Mouse (Mus musculus): Measurements from ENCODE around the gene Rnf31.

Rnf31 gene

DNA sequence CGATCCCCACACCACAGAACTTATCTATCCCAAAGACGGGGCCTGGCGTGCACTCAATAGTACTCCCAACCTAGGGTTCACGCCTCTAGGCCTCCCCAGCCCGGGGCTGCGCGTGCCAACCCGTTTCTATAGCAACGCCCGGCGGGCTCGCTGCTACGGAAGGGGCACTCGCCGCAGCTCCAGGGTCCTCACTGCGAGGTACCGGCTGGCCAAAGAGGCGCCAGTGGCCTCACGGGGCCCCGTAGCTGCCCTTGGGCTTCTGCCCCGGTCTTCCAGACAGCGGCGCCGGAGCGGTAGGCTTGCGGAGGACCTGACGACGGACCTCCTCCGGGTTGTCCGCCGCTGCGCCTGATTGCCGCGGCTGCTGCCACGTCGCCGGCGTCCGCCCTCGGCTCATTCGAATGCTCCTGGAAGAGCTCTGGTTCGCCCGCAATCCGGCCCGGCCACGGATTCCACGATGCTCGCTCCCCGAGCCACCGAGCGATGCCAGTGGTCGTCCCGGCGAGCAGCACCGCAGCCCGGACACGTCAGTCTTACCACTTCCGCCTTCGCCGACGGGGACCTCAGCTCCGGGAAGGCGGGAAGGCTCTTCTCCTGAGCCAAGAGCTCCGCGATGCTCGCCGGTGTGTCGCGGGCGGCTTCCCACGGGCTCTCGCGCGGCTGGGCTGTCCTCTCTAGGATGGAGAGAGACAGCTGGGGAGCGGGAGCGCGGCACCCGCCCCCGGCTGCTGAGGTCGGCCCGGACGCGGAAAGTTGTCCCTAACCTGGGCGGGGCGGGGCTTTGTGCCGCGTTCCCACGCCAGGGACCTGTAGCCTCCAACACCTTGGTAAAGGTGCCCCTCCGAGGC, 51.8 kb downstream of the Rnf31 start, which contains the start of gene Tm9sf1:
Tm9sf1 (minus strand) TSS at position 747 of the 848 bp plus-strand sequence.
- peak; percentile 96 for DNase-seq (ENCODE audit: extremely low read depth, insufficient read length, low spot score)

GRCm38 (mm10) chr14:55644261-55644888, 52.9 kb downstream of the Rnf31 start:
- DNase-seq (ENCODE audit: extremely low read depth, insufficient read length, low spot score): no peak

- DNase-seq (ENCODE audit: extremely low read depth, insufficient read length, low spot score): no peak
Observed at GRCm38 (mm10) chr14:55649884-55650283, 58.4 kb downstream of the Rnf31 start, which contains the start of gene Tssk4. Tssk4 (plus strand) TSS chr14:55650184.

DNA sequence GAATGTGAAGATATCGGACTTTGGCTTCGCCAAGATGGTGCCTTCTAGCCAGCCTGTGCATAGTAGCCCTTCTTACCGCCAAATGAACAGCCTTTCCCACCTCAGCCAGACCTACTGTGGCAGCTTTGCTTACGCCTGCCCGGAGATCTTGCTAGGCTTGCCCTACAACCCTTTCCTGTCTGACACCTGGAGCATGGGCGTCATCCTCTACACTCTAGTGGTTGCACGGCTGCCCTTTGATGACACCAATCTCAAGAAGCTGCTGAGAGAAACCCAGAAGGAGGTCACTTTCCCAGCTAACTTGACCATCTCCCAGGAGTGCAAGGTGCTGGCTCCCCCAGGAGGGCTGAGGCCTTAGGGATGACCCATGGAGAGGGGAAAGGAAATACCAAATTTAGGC, 60.0 kb downstream of the Rnf31 start:
- DNase-seq (ENCODE audit: extremely low read depth, insufficient read length, low spot score): no peak
